Mouse (Mus musculus): ENCODE results near the gene Vmn1r107. TPM values are rescaled to one million over a fixed set of nuclear protein-coding genes. Genes with fewer than 3 reads are reported as not detected.
"Not testable (repeated sequence)": the region's sequence is repeated elsewhere in the genome, so short reads cannot be mapped to it uniquely, and the experiment has no call there.

Vmn1r107 gene
- polyA plus RNA-seq (2015; fragmentation: Nextera tagmentation; extraction: Ambion mirVana) = not detected in 2 replicates

DNA sequence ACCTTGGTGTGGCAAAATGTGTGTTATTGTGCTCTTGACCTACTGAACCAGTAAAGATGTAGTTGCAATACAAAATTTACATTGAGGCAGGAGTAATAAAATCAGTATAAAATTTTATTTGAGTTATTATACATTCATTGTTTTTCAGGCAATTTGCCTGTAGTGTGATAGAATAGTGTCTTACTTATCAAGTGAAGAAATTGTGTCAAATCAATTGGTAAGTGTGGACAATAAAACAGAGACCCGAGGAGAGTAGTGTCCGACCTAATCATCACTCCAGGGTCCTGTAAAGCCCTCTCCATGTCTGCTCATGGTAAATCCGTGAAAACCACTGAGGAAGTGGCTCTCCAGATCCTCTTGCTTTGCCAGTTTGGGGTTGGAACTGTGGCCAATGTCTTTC, at the start of gene Vmn1r107:
Gene Vmn1r107, plus strand, starts transcription at position 301 of the 400 bp plus-strand sequence.
- H3K4me3 ChIP-seq; H3K4me1 ChIP-seq; H3K27ac ChIP-seq; H3K9me3 ChIP-seq; H3K4me2 ChIP-seq; H3K27me3 ChIP-seq; H3K36me3 ChIP-seq; H3K9ac ChIP-seq; ATAC-seq (ENCODE audit: insufficient number of reproducible peaks, low FRiP score, low TSS enrichment, low read depth): not testable (repeated sequence)
- WGBS = no CpG with 5 or more reads among the region's 3 CpGs

DNA sequence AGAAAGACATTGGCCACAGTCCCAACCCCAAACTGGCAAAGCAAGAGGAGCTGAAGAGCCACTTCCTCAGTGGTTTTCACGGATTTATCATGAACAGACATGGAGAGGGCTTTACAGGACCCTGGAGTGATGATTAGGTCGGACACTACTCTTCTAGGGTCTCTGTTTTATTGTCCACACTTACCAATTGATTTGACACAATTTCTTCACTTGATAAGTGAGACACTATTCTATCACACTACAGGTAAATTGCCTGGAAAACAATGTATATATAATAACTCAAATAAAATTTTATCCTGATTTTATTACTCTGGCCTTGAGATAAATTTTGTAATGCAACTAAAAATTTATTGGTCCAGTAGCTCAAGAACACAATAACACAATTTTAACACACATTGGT, 34.4 kb downstream of the Vmn1r107 start, which contains the start of gene Vmn1r111:
Gene Vmn1r111, minus strand, starts transcription at position 101 of the 400 bp plus-strand sequence.
- H3K9ac ChIP-seq, H3K4me1 ChIP-seq, H3K27me3 ChIP-seq: not testable (repeated sequence)

More for the DNA sequence above, 34.4 kb downstream of the Vmn1r107 start, which contains the start of gene Vmn1r111:
- H3K36me3 ChIP-seq; H3K9me3 ChIP-seq; H3K4me3 ChIP-seq; H3K4me2 ChIP-seq; H3K27ac ChIP-seq; ATAC-seq (ENCODE audit: insufficient number of reproducible peaks, low FRiP score, low TSS enrichment, low read depth): not testable (repeated sequence)
- no CpG with 5 or more reads among the region's 2 CpGs for WGBS

Other genes with a start within 250 kb of the Vmn1r107 start
- not detected in 2 replicates for gene Vmn1r101, start 226.3 kb upstream of the Vmn1r107 start, polyA plus RNA-seq (2015; fragmentation: Nextera tagmentation; extraction: Ambion mirVana)
- gene Gm10670, start 194.0 kb upstream of the Vmn1r107 start, polyA plus RNA-seq (2015; fragmentation: Nextera tagmentation; extraction: Ambion mirVana) = not detected in 2 replicates
- gene Vmn1r103, start 158.4 kb upstream of the Vmn1r107 start, polyA plus RNA-seq (2015; fragmentation: Nextera tagmentation; extraction: Ambion mirVana) = not detected in 2 replicates
- not detected in 2 replicates for gene Vmn1r104, start 135.1 kb upstream of the Vmn1r107 start, polyA plus RNA-seq (2015; fragmentation: Nextera tagmentation; extraction: Ambion mirVana)
- not detected in 2 replicates for gene Gm5726, start 123.2 kb upstream of the Vmn1r107 start, polyA plus RNA-seq (2015; fragmentation: Nextera tagmentation; extraction: Ambion mirVana)
- not detected in 2 replicates for gene Gm4141, start 92.7 kb upstream of the Vmn1r107 start, polyA plus RNA-seq (2015; fragmentation: Nextera tagmentation; extraction: Ambion mirVana)
- gene Gm4513, start 69.9 kb upstream of the Vmn1r107 start, polyA plus RNA-seq (2015; fragmentation: Nextera tagmentation; extraction: Ambion mirVana) = not detected in 2 replicates
- gene Vmn1r111, start 34.3 kb downstream of the Vmn1r107 start, polyA plus RNA-seq (2015; fragmentation: Nextera tagmentation; extraction: Ambion mirVana) = not detected in 2 replicates
- gene Gm10668, start 61.7 kb downstream of the Vmn1r107 start, polyA plus RNA-seq (2015; fragmentation: Nextera tagmentation; extraction: Ambion mirVana) = not detected in 2 replicates
- not detected in 2 replicates for gene Vmn1r112, start 102.3 kb downstream of the Vmn1r107 start, polyA plus RNA-seq (2015; fragmentation: Nextera tagmentation; extraction: Ambion mirVana)
- gene Vmn1r113, start 118.4 kb downstream of the Vmn1r107 start, polyA plus RNA-seq (2015; fragmentation: Nextera tagmentation; extraction: Ambion mirVana) = not detected in 2 replicates
- not detected in 2 replicates for gene Vmn1r114, start 143.3 kb downstream of the Vmn1r107 start, polyA plus RNA-seq (2015; fragmentation: Nextera tagmentation; extraction: Ambion mirVana)
- gene Vmn1r115, start 176.1 kb downstream of the Vmn1r107 start, polyA plus RNA-seq (2015; fragmentation: Nextera tagmentation; extraction: Ambion mirVana) = not detected in 2 replicates
- gene Vmn1r116, start 203.3 kb downstream of the Vmn1r107 start, polyA plus RNA-seq (2015; fragmentation: Nextera tagmentation; extraction: Ambion mirVana) = not detected in 2 replicates
- not detected in 2 replicates for gene Vmn1r117, start 215.2 kb downstream of the Vmn1r107 start, polyA plus RNA-seq (2015; fragmentation: Nextera tagmentation; extraction: Ambion mirVana)
- gene Vmn1r118, start 243.4 kb downstream of the Vmn1r107 start, polyA plus RNA-seq (2015; fragmentation: Nextera tagmentation; extraction: Ambion mirVana) = not detected in 2 replicates

All from limb, embryonic 15.5 days (tissue).